Mouse (Mus musculus) lung, adult 18-20 months (tissue): Measurements from ENCODE around the gene Nlrc3.
A peak's percentile ranks its signal among the peaks of the same experiment; 100 is the strongest.
"Not testable (repeated sequence)": the region's sequence is repeated elsewhere in the genome, so short reads cannot be mapped to it uniquely, and the experiment has no call there.

ENCODE experiments used
- DNase-seq, 2 experiments: peaks; one replicate each; pipeline ENCODE4 v3.0.0; 2022; ENCODE audit warnings: mixed read lengths in 2 of 2

Nlrc3 gene

GRCm38 (mm10) chr16:3976251-3976671, at the start of gene Nlrc3:
Gene Nlrc3, minus strand, starts transcription at chr16:3976632.
- no peak for DNase-seq

- no peak for DNase-seq
Measured at GRCm38 (mm10) chr16:4022719-4023118, 46.3 kb upstream of the Nlrc3 start.

GRCm38 (mm10) chr16:4021241-4021640, 44.8 kb upstream of the Nlrc3 start:
- no peak for DNase-seq

GRCm38 (mm10) chr16:4017466-4017865, 41.0 kb upstream of the Nlrc3 start:
- not testable (repeated sequence) for DNase-seq

- not testable (repeated sequence) for DNase-seq
Measured at GRCm38 (mm10) chr16:4016786-4017185, 40.4 kb upstream of the Nlrc3 start.

GRCm38 (mm10) chr16:4014040-4014668, 37.7 kb upstream of the Nlrc3 start:
- DNase-seq, result no peak

GRCm38 (mm10) chr16:4012882-4013570, 36.6 kb upstream of the Nlrc3 start:
- DNase-seq, result no peak

- peak; percentile 95 to 96 for DNase-seq
Measured at GRCm38 (mm10) chr16:4003489-4004398, 27.3 kb upstream of the Nlrc3 start, which contains the start of gene Slx4. Gene Slx4, minus strand, starts transcription at chr16:4003770.

- DNase-seq, result no peak
Measured at GRCm38 (mm10) chr16:3988410-3988809, 12.0 kb upstream of the Nlrc3 start.

- DNase-seq, result no peak
Measured at GRCm38 (mm10) chr16:3983146-3983700, 6.8 kb upstream of the Nlrc3 start.

- no peak for DNase-seq
Measured at GRCm38 (mm10) chr16:3982173-3982572, 5.7 kb upstream of the Nlrc3 start.

GRCm38 (mm10) chr16:3976712-3977111, 280 bp upstream of the Nlrc3 start:
- no peak for DNase-seq

- no peak for DNase-seq
Measured at GRCm38 (mm10) chr16:3975658-3976057, 774 bp downstream of the Nlrc3 start.

GRCm38 (mm10) chr16:3974456-3974855, 2.0 kb downstream of the Nlrc3 start:
- not testable (repeated sequence) for DNase-seq

- DNase-seq, result no peak
Measured at GRCm38 (mm10) chr16:3965534-3965933, 10.9 kb downstream of the Nlrc3 start.

- DNase-seq, result no peak
Measured at GRCm38 (mm10) chr16:3964990-3965389, 11.4 kb downstream of the Nlrc3 start.

GRCm38 (mm10) chr16:3959261-3959660, 17.2 kb downstream of the Nlrc3 start:
- DNase-seq, result no peak

GRCm38 (mm10) chr16:3956369-3956768, 20.1 kb downstream of the Nlrc3 start:
- peak; percentile 63 to 68 for DNase-seq

- no peak for DNase-seq
Measured at GRCm38 (mm10) chr16:3951141-3951540, 25.3 kb downstream of the Nlrc3 start.

- no peak for DNase-seq
Measured at GRCm38 (mm10) chr16:3934701-3935100, 41.7 kb downstream of the Nlrc3 start.

- DNase-seq, result peak in 1 of 2 experiments; percentile 65
Measured at GRCm38 (mm10) chr16:3934091-3934490, 42.3 kb downstream of the Nlrc3 start.

- DNase-seq, result no peak
Measured at GRCm38 (mm10) chr16:3933536-3933935, 42.9 kb downstream of the Nlrc3 start.

- no peak for DNase-seq
Measured at GRCm38 (mm10) chr16:3929151-3929550, 47.3 kb downstream of the Nlrc3 start.
